Mouse (Mus musculus): ENCODE measurements around the gene Ulk2. TPM values are rescaled to one million over a fixed set of nuclear protein-coding genes. Genes with fewer than 3 reads are reported as not detected.

Ulk2 gene
- polyA plus RNA-seq, 1 experiment = 47.7 TPM

DNA sequence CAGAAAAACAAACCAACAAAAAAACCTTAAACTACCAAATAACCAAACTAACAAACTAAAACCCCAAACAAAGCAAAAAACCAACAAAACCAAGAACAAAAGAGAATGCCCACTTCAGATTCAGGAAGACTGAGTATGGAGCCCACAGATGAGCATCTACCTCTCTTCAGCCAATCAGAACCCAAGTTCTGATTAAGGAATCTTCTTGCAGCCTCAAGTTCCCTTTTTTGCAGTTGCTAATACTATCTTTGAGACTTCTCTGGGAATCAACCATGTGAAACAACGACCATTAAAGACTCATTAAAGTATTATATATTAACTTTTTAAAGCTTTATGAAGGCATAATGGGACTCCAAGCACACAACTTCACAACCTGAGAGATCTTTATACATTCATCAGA is 117.6 kb downstream of the Ulk2 start:
- Histone ChIP-seq H3K4me1 (ENCODE audit: control insufficient read depth, insufficient read depth, low read length) (peaks cover 18% of the 10 kb centered on the region), H3K27ac (ENCODE audit: insufficient read depth, low read depth, low read length) (no peak overlapping the region), H3K4me3 (ENCODE audit: insufficient read depth, low read length) (no peak overlapping the region)
- no peak for TF ChIP-seq CTCF (IDR thresholded peaks at IDR 0.05; ENCODE audit: low read depth, low read length)
- TF ChIP-seq POLR2A (IDR thresholded peaks at IDR 0.05; ENCODE audit: borderline replicate concordance, low read depth, low read length) = no peak

DNA sequence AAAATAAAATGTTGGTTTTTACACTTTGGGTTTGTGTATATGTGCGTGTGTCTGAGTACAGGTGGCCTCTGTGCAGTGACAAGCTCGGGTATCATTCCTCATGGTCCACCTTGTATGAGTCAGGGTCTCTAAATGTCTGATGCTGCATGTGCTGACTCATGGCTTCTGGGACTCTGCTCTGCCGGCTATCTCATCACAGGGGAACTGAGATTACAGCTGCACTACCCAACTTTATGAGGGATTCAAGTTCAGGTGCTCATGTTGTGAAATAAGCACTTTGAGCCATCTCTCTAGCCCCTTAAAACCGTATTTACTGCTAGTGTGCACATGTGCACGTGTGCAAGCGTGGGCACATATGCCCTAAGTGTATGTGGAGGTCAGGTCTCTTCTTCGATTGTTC is 122.2 kb downstream of the Ulk2 start:
- TF ChIP-seq CTCF (IDR thresholded peaks at IDR 0.05; ENCODE audit: low read depth, low read length) = no peak
- no peak for TF ChIP-seq POLR2A (IDR thresholded peaks at IDR 0.05; ENCODE audit: borderline replicate concordance, low read depth, low read length)
- Histone ChIP-seq H3K4me3 (ENCODE audit: insufficient read depth, low read length) (no peak overlapping the region), H3K27ac (ENCODE audit: insufficient read depth, low read depth, low read length) (no peak overlapping the region), H3K4me1 (ENCODE audit: control insufficient read depth, insufficient read depth, low read length) (peaks cover 25% of the 10 kb centered on the region)

DNA sequence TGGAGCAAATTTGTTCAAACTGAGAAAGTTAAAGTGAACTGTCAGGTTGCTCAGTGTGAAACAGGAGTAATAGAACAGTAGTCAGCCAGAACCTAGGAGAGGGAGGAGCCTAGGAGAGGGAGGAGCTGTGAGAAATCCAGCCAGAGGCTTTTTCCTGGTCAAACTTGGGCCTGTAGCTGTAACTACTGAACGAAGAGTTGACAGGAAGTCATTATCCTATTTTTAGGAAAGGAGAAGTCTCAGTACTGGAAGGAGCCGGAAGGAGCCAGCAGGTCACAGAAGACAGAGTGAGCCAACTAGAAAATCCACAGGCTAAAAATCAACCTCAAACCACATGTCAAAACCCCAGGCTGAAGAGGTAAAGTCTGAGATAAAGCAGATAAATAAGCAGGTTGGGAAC is 126.8 kb downstream of the Ulk2 start:
- Histone ChIP-seq H3K4me3 (ENCODE audit: insufficient read depth, low read length) (no peak overlapping the region), H3K4me1 (ENCODE audit: control insufficient read depth, insufficient read depth, low read length) (peaks cover 31% of the 10 kb centered on the region), H3K27ac (ENCODE audit: insufficient read depth, low read depth, low read length) (peak overlapping the region; percentile 86)
- TF ChIP-seq CTCF (IDR thresholded peaks at IDR 0.05; ENCODE audit: low read depth, low read length) (no peak), POLR2A (IDR thresholded peaks at IDR 0.05; ENCODE audit: borderline replicate concordance, low read depth, low read length) (no peak)

Other genes starting within 250 kb of the Ulk2 start
- gene Grap, start 201.8 kb downstream of the Ulk2 start, polyA plus RNA-seq (2012; ENCODE audit: insufficient read depth, insufficient read length, missing spikeins) = 3.1 and 4.0 TPM in 2 replicates
- gene Fam83g, start 171.0 kb downstream of the Ulk2 start, polyA plus RNA-seq (2012; ENCODE audit: insufficient read depth, insufficient read length, missing spikeins) = not detected in 2 replicates
- gene Slc5a10, start 134.2 kb downstream of the Ulk2 start, polyA plus RNA-seq (2012; ENCODE audit: insufficient read depth, insufficient read length, missing spikeins) = not detected in 2 replicates
- 34.5 and 36.2 TPM in 2 replicates for gene Prpsap2, start 93.0 kb downstream of the Ulk2 start, polyA plus RNA-seq (2012; ENCODE audit: insufficient read depth, insufficient read length, missing spikeins)
- 46.2 and 46.4 TPM in 2 replicates for gene Akap10, start 75.2 kb upstream of the Ulk2 start, polyA plus RNA-seq (2012; ENCODE audit: insufficient read depth, insufficient read length, missing spikeins)
- gene Specc1, start 101.7 kb upstream of the Ulk2 start, polyA plus RNA-seq (2012; ENCODE audit: insufficient read depth, insufficient read length, missing spikeins) = 53.8 and 65.0 TPM in 2 replicates